Mouse (Mus musculus): ENCODE results near the gene S100pbp.

DNA sequence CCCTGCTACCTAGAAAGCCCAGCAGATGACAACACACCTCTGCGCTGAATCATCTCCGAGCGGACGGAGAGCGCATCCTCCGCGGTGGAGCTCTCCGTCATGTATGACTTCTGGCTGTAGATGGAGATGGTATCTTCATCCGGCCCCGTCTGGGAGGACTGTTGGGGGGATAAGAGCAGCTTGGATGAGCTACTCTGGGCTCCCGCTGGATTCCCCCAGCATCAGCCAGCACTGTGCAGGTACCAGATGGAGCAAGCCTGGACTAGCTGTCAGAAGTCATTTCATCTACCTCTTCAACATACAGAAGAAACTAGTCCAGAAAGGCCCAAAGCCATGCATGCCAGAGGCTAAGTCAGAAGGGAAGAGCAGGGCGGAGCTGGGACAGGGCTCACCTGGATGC lies 35.8 kb upstream of the S100pbp start:
- TF ChIP-seq CTCF (IDR thresholded peaks at IDR 0.05; ENCODE audit: low read depth), result no peak
- no peak for TF ChIP-seq EP300 (optimal IDR thresholded peaks at IDR 0.05)
